10 mouse cellular contexts compared by ENCODE assay signal in genomic region chr11:69557381-69557958, GRCm38 (mm10). TPM values are rescaled to one million over a fixed set of nuclear protein-coding genes. Genes with fewer than 3 reads are reported as not detected.
DNase-seq lines count a peak whose midpoint lies in the region; ATAC-seq and TF ChIP-seq lines count a peak whose summit lies in the region.
"Had no signal": no experiment of that assay in that cellular context is flagged by ENCODE, and none has a peak within 500 bp of the region (broad histone marks: within the 10 kb centered on the region; RNA-seq: fewer than 3 reads in every experiment).

No protein-coding gene starts in this region.

- H3K27me3 ChIP-seq in heart, embryonic 12.5 days (replicated peaks), result peaks cover 19% of the 10 kb centered on the region; the same call in 1 of the 2 replicates
- 0 out of 2 replicates have a peak, but pooled peaks cover 1% of the 10 kb centered on the region for H3K27me3 ChIP-seq in heart, adult 2 months (ENCODE audit: control insufficient read depth, insufficient read depth, low read length)
- H3K27me3 ChIP-seq in forebrain, postnatal 0 days (ENCODE audit: insufficient read depth, low read length), result no peaks in the 10 kb centered on the region
- peaks cover 4% of the 10 kb centered on the region; the same call in 1 of the 2 replicates for H3K27me3 ChIP-seq in midbrain, embryonic 12.5 days
- H3K27me3 ChIP-seq: CH12.LX had no signal

- DNase-seq in heart, adult 2 months, result no peak
- DNase-seq in brain, embryonic 14.5 days (ENCODE audit: low read depth), result peak; percentile 90
- DNase-seq in forebrain, postnatal 0 days, result peak; percentile 86
- no peak for DNase-seq in gastrocnemius, adult 2 months
- DNase-seq in gastrocnemius, postnatal 36 days, result no peak
- DNase-seq in kidney, adult 9 months, result no peak

- no peak overlapping the region for H3K27ac ChIP-seq in heart, embryonic 12.5 days (ENCODE audit: poor library complexity, severe bottlenecking)
- H3K27ac ChIP-seq in heart, adult 2 months, result no peak overlapping the region
- H3K27ac ChIP-seq in forebrain, postnatal 0 days (ENCODE audit: low read depth, low read length), result 0 out of 2 replicates have a peak overlapping the region, but pooled peaks have one; percentile 45
- 0 out of 2 replicates have a peak overlapping the region, but pooled peaks have one; percentile 32 for H3K27ac ChIP-seq in midbrain, embryonic 12.5 days (replicated peaks)
- H3K27ac ChIP-seq in gastrocnemius, adult 2 months, result no peak overlapping the region

- 0 out of 2 replicates have a peak overlapping the region, but pooled peaks have one; percentile 62 for H3K4me3 ChIP-seq in heart, embryonic 12.5 days
- no peak overlapping the region for H3K4me3 ChIP-seq in heart, adult 2 months
- peak overlapping the region; percentile 80 for H3K4me3 ChIP-seq in forebrain, postnatal 0 days (ENCODE audit: low read depth, low read length)
- H3K4me3 ChIP-seq in midbrain, embryonic 12.5 days, result peak overlapping the region; percentile 79
- no peak overlapping the region for H3K4me3 ChIP-seq in gastrocnemius, adult 2 months

- H3K36me3 ChIP-seq in heart, embryonic 12.5 days, result peaks cover 37% of the 10 kb centered on the region
- no peaks in the 10 kb centered on the region for H3K36me3 ChIP-seq in heart, adult 2 months (ENCODE audit: control insufficient read depth, insufficient read depth, low read length)
- H3K36me3 ChIP-seq in forebrain, postnatal 0 days (ENCODE audit: insufficient read depth), result peaks cover 28% of the 10 kb centered on the region; the same call in 1 of the 2 replicates
- H3K36me3 ChIP-seq in midbrain, embryonic 12.5 days, result peaks cover 15% of the 10 kb centered on the region; the same call in 1 of the 2 replicates

- H3K9me3 ChIP-seq in heart, embryonic 12.5 days (replicated peaks), result no peaks in the 10 kb centered on the region
- H3K9me3 ChIP-seq in forebrain, postnatal 0 days (ENCODE audit: low read length), result no peaks in the 10 kb centered on the region
- H3K9me3 ChIP-seq in midbrain, embryonic 12.5 days, result no peaks in the 10 kb centered on the region

- WGBS in heart, embryonic 12.5 days, result 38% methylated on average over 14 of the region's 14 CpGs
- WGBS in heart, adult 2 months, result 67% methylated on average over 14 of the region's 14 CpGs
- 17% methylated on average over 14 of the region's 14 CpGs for WGBS in forebrain, postnatal 0 days
- WGBS in midbrain, embryonic 12.5 days, result 10% methylated on average over 14 of the region's 14 CpGs

- no peak for TF ChIP-seq CTCF in heart, adult 2 months (IDR thresholded peaks at IDR 0.05)
- no peak for TF ChIP-seq CTCF in brain, embryonic 14.5 days (IDR thresholded peaks at IDR 0.05; ENCODE audit: borderline replicate concordance, extremely low read depth, insufficient read depth, insufficient read length)
- TF ChIP-seq CTCF in forebrain, postnatal 0 days (IDR thresholded peaks at IDR 0.05; ENCODE audit: low read depth), result no peak
- TF ChIP-seq CTCF in gastrocnemius, adult 2 months (IDR thresholded peaks at IDR 0.05), result no peak

- H3K9ac ChIP-seq in heart, embryonic 12.5 days, result peak overlapping the region; percentile 15; the same call in 1 of the 2 replicates
- H3K9ac ChIP-seq in heart, adult 2 months (ENCODE audit: low read depth, low read length), result no peak overlapping the region
- peak overlapping the region; percentile 96 for H3K9ac ChIP-seq in forebrain, postnatal 0 days
- peak overlapping the region; percentile 41 for H3K9ac ChIP-seq in midbrain, embryonic 12.5 days (replicated peaks)

- ATAC-seq in heart, embryonic 12.5 days (ENCODE audit: insufficient number of reproducible peaks, low FRiP score), result no peak
- ATAC-seq in forebrain, postnatal 0 days, result peak; percentile 17; the same call in 1 of the 2 replicates
- ATAC-seq in midbrain, embryonic 12.5 days (ENCODE audit: low FRiP score, low read depth), result no peak

- no peak for TF ChIP-seq EP300 in heart, adult 2 months (IDR thresholded peaks at IDR 0.05; ENCODE audit: insufficient read depth, low read depth, low read length)

- H3K4me1 ChIP-seq in heart, embryonic 12.5 days (replicated peaks), result peaks cover 67% of the 10 kb centered on the region
- no peaks in the 10 kb centered on the region for H3K4me1 ChIP-seq in heart, adult 2 months (ENCODE audit: control insufficient read depth, insufficient read depth, low read length)
- peaks cover 44% of the 10 kb centered on the region for H3K4me1 ChIP-seq in forebrain, postnatal 0 days (ENCODE audit: insufficient read depth)
- peaks cover 90% of the 10 kb centered on the region for H3K4me1 ChIP-seq in midbrain, embryonic 12.5 days

- peak overlapping the region; percentile 86 for H3K4me2 ChIP-seq in heart, embryonic 12.5 days
- H3K4me2 ChIP-seq in forebrain, postnatal 0 days (ENCODE audit: low read depth), result peak overlapping the region; percentile 91
- peak overlapping the region; percentile 97 for H3K4me2 ChIP-seq in midbrain, embryonic 12.5 days (replicated peaks)

- no peak for TF ChIP-seq POLR2A in heart, adult 2 months (IDR thresholded peaks at IDR 0.05; ENCODE audit: insufficient read depth, low read depth, low read length)
- TF ChIP-seq POLR2A in brain, embryonic 14.5 days (IDR thresholded peaks at IDR 0.05; ENCODE audit: borderline replicate concordance, extremely low read depth, insufficient read depth, insufficient read length, poor library complexity, severe bottlenecking), result no peak

- H3K79me2 ChIP-seq in heart, adult 2 months (replicated peaks; ENCODE audit: control insufficient read depth, insufficient read depth, low read length), result no peaks in the 10 kb centered on the region

- intact Hi-C loops in heart, adult 2 months (cut with DNase I), result no loop called here
- intact Hi-C loops in gastrocnemius, adult 2 months (cut with DNase I), result no loop called here
- intact Hi-C loops in gastrocnemius, postnatal 36 days (cut with DNase I), result no loop called here

RNA-seq across cellular contexts. Expression of gene Efnb3, which starts 2.5 kb away (rescaled TPM):
- 87.4 and 90.0 TPM in 2 replicates for polyA plus RNA-seq in heart, embryonic 12.5 days (2016; fragmentation: Nextera tagmentation; extraction: Ambion mirVana)
- total RNA-seq in heart, adult 2 months (2021), result 100 to 1,000 TPM in 1 of 2 experiments, 10 to 100 TPM in 1; 89.2 to 106 TPM
- 57.4 and 95.6 TPM in 2 replicates for polyA plus RNA-seq in heart, adult 2 months (2012; rRNA removed)
- 187 and 206 TPM in 2 replicates for polyA plus RNA-seq in brain, embryonic 14.5 days (2012; rRNA removed)
- total RNA-seq in forebrain, postnatal 0 days (2014; rRNA removed), result 137 and 184 TPM in 2 replicates
- polyA plus RNA-seq in forebrain, postnatal 0 days (2015; fragmentation: Nextera tagmentation; extraction: Ambion mirVana), result 149 and 171 TPM in 2 replicates
- polyA plus RNA-seq in midbrain, embryonic 12.5 days (2016; fragmentation: Nextera tagmentation; extraction: Ambion mirVana), result 78.3 and 84.6 TPM in 2 replicates
- under 1 TPM; 0.47 to 0.48 TPM for total RNA-seq in gastrocnemius, adult 2 months (2021)
- total RNA-seq in gastrocnemius, postnatal 36 days (2021), result under 1 TPM; 0.23 to 0.62 TPM

RNA-seq across cellular contexts. Expression of gene Dnah2, which starts 8.6 kb away (rescaled TPM):
- polyA plus RNA-seq in heart, embryonic 12.5 days (2016; fragmentation: Nextera tagmentation; extraction: Ambion mirVana), result 0.15 and 0.59 TPM in 2 replicates
- under 1 TPM; 0.08 to 0.41 TPM for total RNA-seq in heart, adult 2 months (2021)
- polyA plus RNA-seq in heart, adult 2 months (2012; rRNA removed), result 0.15 and 0.23 TPM in 2 replicates
- polyA plus RNA-seq in brain, embryonic 14.5 days (2012; rRNA removed), result 4.7 and 5.2 TPM in 2 replicates
- 9.5 and 12.3 TPM in 2 replicates for total RNA-seq in forebrain, postnatal 0 days (2014; rRNA removed)
- 1.8 and 3.0 TPM in 2 replicates for polyA plus RNA-seq in forebrain, postnatal 0 days (2015; fragmentation: Nextera tagmentation; extraction: Ambion mirVana)
- 1.9 and 2.3 TPM in 2 replicates for polyA plus RNA-seq in midbrain, embryonic 12.5 days (2016; fragmentation: Nextera tagmentation; extraction: Ambion mirVana)
- under 1 TPM; 0.05 to 0.25 TPM for total RNA-seq in gastrocnemius, adult 2 months (2021)
- under 1 TPM; 0.13 to 0.27 TPM for total RNA-seq in gastrocnemius, postnatal 36 days (2021)
- total RNA-seq: hematopoietic stem cell, adult 5-6 weeks had no signal

RNA-seq across cellular contexts. Expression of gene Wrap53, which starts 22.6 kb away (rescaled TPM):
- 18.7 and 19.5 TPM in 2 replicates for polyA plus RNA-seq in heart, embryonic 12.5 days (2016; fragmentation: Nextera tagmentation; extraction: Ambion mirVana)
- 1 to 10 TPM; 5.4 to 5.6 TPM for total RNA-seq in heart, adult 2 months (2021)
- 10.1 and 10.5 TPM in 2 replicates for polyA plus RNA-seq in heart, adult 2 months (2012; rRNA removed)
- polyA plus RNA-seq in brain, embryonic 14.5 days (2012; rRNA removed), result 20.9 and 27.0 TPM in 2 replicates
- total RNA-seq in forebrain, postnatal 0 days (2014; rRNA removed), result 10.5 and 13.1 TPM in 2 replicates
- polyA plus RNA-seq in forebrain, postnatal 0 days (2015; fragmentation: Nextera tagmentation; extraction: Ambion mirVana), result 14.6 and 17.3 TPM in 2 replicates
- polyA plus RNA-seq in midbrain, embryonic 12.5 days (2016; fragmentation: Nextera tagmentation; extraction: Ambion mirVana), result 29.6 and 33.2 TPM in 2 replicates
- 1 to 10 TPM; 3.2 to 3.4 TPM for total RNA-seq in gastrocnemius, adult 2 months (2021)
- 1 to 10 TPM; 2.6 to 2.8 TPM for total RNA-seq in gastrocnemius, postnatal 36 days (2021)

RNA-seq across cellular contexts. Expression of gene Trp53, which starts 22.7 kb away (rescaled TPM):
- 76.0 and 79.1 TPM in 2 replicates for polyA plus RNA-seq in heart, embryonic 12.5 days (2016; fragmentation: Nextera tagmentation; extraction: Ambion mirVana)
- 10 to 100 TPM; 13.6 to 15.3 TPM for total RNA-seq in heart, adult 2 months (2021)
- 35.0 and 41.6 TPM in 2 replicates for polyA plus RNA-seq in heart, adult 2 months (2012; rRNA removed)
- 93.6 and 131 TPM in 2 replicates for polyA plus RNA-seq in brain, embryonic 14.5 days (2012; rRNA removed)
- 40.1 and 43.1 TPM in 2 replicates for total RNA-seq in forebrain, postnatal 0 days (2014; rRNA removed)
- polyA plus RNA-seq in forebrain, postnatal 0 days (2015; fragmentation: Nextera tagmentation; extraction: Ambion mirVana), result 52.4 and 59.8 TPM in 2 replicates
- polyA plus RNA-seq in midbrain, embryonic 12.5 days (2016; fragmentation: Nextera tagmentation; extraction: Ambion mirVana), result 109 and 117 TPM in 2 replicates
- total RNA-seq in gastrocnemius, adult 2 months (2021), result 10 to 100 TPM; 12.9 to 16.5 TPM
- 10 to 100 TPM; 10.7 to 15.8 TPM for total RNA-seq in gastrocnemius, postnatal 36 days (2021)

RNA-seq across cellular contexts. Expression of gene Atp1b2, which starts 48.3 kb away (rescaled TPM):
- polyA plus RNA-seq in heart, embryonic 12.5 days (2016; fragmentation: Nextera tagmentation; extraction: Ambion mirVana), result 30.9 and 31.1 TPM in 2 replicates
- 10 to 100 TPM; 17.0 to 20.3 TPM for total RNA-seq in heart, adult 2 months (2021)
- polyA plus RNA-seq in heart, adult 2 months (2012; rRNA removed), result 23.7 and 30.0 TPM in 2 replicates
- polyA plus RNA-seq in brain, embryonic 14.5 days (2012; rRNA removed), result 44.3 and 74.7 TPM in 2 replicates
- total RNA-seq in forebrain, postnatal 0 days (2014; rRNA removed), result 38.9 and 74.0 TPM in 2 replicates
- 83.2 and 106 TPM in 2 replicates for polyA plus RNA-seq in forebrain, postnatal 0 days (2015; fragmentation: Nextera tagmentation; extraction: Ambion mirVana)
- polyA plus RNA-seq in midbrain, embryonic 12.5 days (2016; fragmentation: Nextera tagmentation; extraction: Ambion mirVana), result 11.4 and 15.2 TPM in 2 replicates
- 100 to 1,000 TPM; 271 to 389 TPM for total RNA-seq in gastrocnemius, adult 2 months (2021)
- total RNA-seq in gastrocnemius, postnatal 36 days (2021), result 100 to 1,000 TPM; 380 to 461 TPM
- total RNA-seq: CH12.LX had no signal

Comparison
In these comparisons a context has a peak if more than half of its experiments do, and no peak if none do; other contexts are left out.
1. H3K4me3 ChIP-seq: peak in heart, embryonic 12.5 days (single experiment), forebrain, postnatal 0 days (single experiment) and midbrain, embryonic 12.5 days (single experiment); none in heart, adult 2 months (single experiment) and gastrocnemius, adult 2 months (single experiment).
2. H3K27ac ChIP-seq: peak in forebrain, postnatal 0 days (single experiment) and midbrain, embryonic 12.5 days (single experiment); none in heart, embryonic 12.5 days (single experiment), heart, adult 2 months (single experiment) and gastrocnemius, adult 2 months (single experiment).
3. DNase-seq: peak in brain, embryonic 14.5 days (single experiment) and forebrain, postnatal 0 days (single experiment); none in heart, adult 2 months (0 of 2), gastrocnemius, adult 2 months (single experiment), gastrocnemius, postnatal 36 days (0 of 2) and kidney, adult 9 months (single experiment).
4. Peak in every context shown above with its lines, with median percentiles within 50 percentile points of each other: H3K4me2 ChIP-seq.